Mouse (Mus musculus): ENCODE results near the gene Prpf31.

Prpf31 gene

GRCm38 (mm10) chr7:3685400-3686187 is 55.8 kb downstream of the Prpf31 start:
- no peak for DNase-seq (ENCODE audit: low spot score in 2 of 2)

GRCm38 (mm10) chr7:3691919-3692318 is 62.1 kb downstream of the Prpf31 start:
- DNase-seq (ENCODE audit: low spot score in 2 of 2), result no peak
